Mouse (Mus musculus): ENCODE data around the gene Spata20. TPM values are rescaled to one million over a fixed set of nuclear protein-coding genes. Genes with fewer than 3 reads are reported as not detected.
A peak's percentile ranks its signal among the peaks of the same experiment; 100 is the strongest.

Gene Spata20
- polyA plus RNA-seq, 2 experiments from 2014 or later = not detected

GRCm38 (mm10) chr11:94482738-94483137, 3.2 kb downstream of the Spata20 start:
- ATAC-seq = no peak

- no peak for ATAC-seq
Observed at GRCm38 (mm10) chr11:94481963-94482362, 4.0 kb downstream of the Spata20 start.

DNA sequence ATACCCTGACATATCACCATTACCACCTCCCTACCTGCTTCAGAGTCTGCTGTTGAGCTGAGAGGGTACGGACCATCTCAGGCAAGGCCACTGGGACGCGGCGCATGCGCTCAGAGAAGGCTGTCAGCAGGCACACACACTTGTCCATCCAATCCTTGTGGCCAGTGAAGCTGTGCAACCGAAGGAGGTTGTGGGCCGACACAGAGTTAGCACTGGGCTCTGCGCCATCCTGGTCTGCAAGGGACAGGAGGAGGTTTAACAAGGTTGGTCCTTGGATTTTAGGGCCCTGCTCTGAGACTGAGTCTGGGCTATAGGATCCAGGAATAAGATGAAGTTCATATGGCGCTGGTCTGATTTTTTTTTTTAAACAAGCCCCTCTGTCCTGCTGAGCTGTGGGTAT, 5.6 kb downstream of the Spata20 start:
- no peak for ATAC-seq

DNA sequence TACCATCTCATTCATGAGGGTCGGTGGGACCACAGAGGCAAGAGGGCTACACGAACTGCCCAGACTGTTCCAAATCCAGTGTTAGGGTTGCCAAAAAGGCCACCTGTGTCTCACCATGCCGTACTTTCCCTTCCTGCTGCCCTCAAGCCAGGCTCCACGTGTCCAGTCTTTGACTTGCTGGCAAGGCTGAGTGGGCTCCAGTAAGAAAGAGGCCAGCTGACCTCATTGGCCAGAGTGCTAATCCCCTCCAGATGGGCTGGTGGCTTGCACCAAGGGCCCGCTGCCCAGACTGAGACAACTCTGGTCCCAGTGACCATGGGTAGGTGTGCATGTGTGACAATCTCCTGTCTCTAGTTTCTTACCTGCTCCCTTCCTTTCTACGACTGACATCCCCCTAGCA, 8.3 kb downstream of the Spata20 start:
- no peak for ATAC-seq

- no peak for ATAC-seq
Observed at GRCm38 (mm10) chr11:94475722-94476121, 10.3 kb downstream of the Spata20 start.

GRCm38 (mm10) chr11:94474544-94474910, 11.5 kb downstream of the Spata20 start:
- ATAC-seq = no peak

DNA sequence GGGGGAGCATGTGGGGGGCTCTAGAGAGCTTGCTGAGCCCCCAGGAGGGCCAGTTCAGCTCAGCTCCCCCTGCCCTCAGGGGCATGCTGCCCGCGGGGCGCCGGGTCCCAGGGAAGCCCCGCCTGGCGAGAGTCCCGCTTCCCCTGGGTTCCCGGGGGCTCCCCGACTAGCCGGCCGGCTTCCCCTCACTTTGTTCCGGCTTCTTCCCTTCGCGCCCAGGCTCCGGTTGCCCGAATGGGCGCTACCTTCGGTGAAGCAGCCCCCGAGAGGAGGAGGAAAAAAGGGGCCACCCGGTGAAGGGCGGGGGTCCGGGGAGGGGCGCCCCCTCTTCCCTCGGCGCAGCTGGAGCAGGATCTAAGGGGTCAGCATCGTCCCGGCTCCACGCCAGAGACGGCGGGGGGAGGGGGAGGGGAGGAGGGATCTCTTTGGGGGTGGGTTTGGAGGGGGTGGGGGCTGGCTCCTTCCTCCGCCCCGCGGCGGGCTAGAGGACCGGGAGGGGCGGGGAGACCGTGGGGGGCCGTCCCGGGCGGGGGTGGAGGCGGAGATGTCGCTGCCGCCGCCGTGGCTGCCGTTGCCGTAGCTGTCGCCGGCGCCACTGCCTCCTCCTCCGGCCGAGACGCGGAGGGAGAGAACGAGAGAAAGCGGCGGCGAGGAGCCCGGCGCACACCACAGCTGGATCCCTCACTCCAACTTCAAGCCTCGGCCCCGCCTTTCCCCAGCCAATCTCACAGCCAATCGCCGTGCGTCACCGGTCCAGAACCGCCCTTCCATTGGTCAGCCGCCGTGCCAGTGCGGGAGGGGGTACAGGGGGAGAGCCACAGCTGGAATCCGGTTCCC, 12.1 kb downstream of the Spata20 start, which contains the start of gene Cacna1g:
Cacna1g (minus strand) TSS at position 492 of the 837 bp plus-strand sequence.
- peak; percentile 79 for ATAC-seq

- no peak for ATAC-seq
Observed at GRCm38 (mm10) chr11:94472916-94473706, 12.9 kb downstream of the Spata20 start.

- ATAC-seq = no peak
Observed at GRCm38 (mm10) chr11:94472585-94472915, 13.4 kb downstream of the Spata20 start.

DNA sequence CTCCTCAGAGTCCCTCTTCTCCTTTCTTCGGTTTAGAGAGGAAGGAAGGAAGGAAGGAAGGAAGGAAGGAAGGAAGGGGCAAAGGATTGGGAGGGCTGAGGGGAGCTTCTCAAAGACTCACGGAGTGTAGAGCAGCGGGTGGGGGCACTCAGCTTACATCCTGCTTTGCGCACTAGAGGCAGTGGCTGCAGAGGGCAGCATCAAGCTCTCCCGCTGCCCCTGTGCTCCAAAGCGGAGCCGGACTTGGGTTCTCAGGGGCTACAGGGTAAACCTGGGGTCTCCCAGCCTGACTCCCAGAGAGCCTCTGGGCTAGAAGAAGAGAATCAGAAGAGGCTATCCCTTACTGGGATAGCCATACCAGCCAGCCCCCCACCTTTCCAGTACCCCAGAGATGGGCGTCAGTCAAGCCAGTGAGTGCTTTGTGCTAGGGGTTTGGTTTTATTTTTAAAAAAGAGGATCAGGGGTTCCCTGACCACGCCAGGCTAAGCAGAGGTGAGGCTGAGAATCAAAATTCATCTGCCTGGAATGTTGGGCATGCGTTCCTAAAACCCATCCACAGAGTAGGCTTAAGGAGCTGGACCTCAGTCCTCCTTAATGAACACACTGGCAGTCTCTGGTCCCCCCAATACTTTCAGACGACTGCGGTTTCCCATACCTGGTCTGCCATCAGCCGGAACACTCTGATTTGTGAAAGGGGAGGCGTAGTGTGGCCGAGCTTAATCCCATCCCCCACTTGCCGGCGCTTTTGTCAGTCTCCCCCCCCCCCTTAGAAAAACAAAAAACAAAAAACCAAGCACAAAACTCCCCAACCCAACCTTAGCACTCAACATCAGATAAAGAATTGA, 14.0 kb downstream of the Spata20 start:
- ATAC-seq = no peak

DNA sequence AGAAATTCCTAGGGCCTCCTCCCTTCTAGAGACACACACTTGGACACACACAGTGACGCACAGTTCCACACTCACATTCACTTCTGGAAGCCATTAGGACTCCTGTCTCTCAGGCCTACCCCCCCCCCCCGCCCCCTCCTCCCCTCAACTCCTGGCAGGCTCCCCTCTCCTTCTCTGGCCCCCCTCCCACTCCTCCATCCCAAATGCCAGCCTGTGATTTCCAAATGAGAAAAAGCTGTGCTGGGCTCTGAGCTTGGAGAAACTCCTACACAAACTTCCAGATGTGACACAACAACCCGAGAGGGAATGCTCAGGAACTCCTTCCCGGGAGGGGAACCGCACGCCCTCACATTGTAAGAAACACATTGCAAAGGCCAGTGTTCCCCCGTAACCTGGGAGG, 15.6 kb downstream of the Spata20 start:
- ATAC-seq = no peak

DNA sequence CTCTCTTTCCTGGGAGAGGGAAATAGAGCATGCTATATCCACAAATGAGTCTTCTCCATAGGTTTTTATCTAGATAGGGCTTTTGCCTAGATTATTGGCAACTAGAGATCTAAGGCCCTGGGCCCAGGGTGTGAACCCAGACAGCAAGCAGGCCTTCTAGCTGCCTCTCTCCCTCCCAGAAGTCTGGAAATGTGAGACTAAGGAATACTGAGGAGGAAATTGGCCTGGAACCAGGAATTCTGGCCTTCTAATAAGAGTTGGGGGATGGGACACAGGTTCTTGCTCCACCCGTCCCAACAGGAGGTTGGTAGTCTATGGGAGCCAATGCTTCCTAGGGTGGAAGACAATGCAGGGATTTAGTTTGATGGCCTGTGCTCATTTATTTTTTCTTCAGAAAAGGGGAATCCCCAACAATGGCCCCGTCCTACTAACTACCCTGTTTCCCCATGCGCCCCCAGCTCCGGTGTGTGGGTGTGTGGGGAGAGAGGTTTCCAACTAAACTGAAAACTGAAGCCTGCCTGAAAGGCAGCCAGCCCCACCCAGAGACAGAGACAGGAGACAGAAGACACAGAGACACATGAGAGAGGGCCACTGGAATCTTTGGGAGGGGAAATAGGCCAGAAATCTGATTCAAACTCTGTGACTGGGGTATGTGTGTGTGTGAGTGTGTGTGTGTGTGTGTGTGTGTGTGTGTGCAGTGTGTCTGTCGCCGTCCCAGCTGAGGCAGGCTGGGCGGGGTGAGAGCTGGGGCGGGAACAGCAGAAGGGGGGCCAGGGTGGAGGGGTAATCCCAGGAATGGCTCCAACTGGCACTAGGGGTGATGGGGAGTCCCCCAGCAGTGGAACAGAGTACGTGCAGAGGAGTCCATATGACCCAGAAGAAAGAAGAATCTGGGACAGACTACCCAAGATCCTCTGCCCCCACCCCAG, 16.6 kb downstream of the Spata20 start:
- ATAC-seq = no peak

GRCm38 (mm10) chr11:94468582-94469064, 17.4 kb downstream of the Spata20 start:
- no peak for ATAC-seq

DNA sequence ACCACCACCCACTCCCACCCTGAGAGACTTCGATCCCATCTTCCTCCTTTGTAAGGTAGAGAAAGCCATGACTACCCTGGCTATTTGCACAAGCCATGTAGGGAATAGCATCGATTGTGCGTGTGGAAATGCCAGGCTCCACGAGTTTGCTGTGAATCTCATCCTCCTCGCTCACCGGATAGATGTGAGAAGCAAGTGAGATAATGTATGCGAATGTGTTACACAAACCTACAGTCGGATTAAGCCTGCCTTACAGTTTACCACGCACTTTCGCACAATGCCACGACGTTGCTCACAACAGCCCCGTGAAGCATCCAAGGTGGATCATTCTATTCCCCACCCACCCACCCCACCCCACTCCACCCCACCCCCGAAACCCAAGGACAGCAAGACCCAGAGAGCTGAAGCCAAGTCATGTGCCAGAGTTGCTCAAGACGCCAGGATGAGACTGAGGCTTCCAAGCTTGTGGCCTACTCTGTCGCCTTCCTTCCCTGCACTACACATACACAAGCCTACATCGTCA, 19.6 kb downstream of the Spata20 start:
- ATAC-seq = no peak

DNA sequence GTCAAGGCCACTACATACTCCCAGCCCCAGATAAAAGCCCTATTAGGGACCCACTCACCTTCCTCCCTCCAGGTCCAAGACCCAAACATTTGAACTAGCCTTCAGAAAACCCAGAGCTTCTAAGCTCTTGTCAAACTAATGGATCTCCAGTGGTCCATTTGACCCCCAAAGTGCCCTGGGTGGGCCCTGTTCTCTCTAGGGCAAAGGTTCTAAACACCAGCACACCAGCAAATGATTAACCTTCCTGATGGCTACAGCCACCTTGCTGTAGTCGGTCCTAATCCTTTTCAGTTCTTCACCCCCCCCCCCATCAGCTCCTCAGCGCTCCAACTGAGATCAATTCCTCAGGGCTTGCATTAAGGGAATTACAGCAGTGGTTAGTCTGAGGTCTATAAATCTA, 21.8 kb downstream of the Spata20 start:
- ATAC-seq = no peak

GRCm38 (mm10) chr11:94461856-94462255, 24.1 kb downstream of the Spata20 start:
- ATAC-seq = no peak

- ATAC-seq = no peak
Observed at GRCm38 (mm10) chr11:94457001-94457400, 29.0 kb downstream of the Spata20 start.

DNA sequence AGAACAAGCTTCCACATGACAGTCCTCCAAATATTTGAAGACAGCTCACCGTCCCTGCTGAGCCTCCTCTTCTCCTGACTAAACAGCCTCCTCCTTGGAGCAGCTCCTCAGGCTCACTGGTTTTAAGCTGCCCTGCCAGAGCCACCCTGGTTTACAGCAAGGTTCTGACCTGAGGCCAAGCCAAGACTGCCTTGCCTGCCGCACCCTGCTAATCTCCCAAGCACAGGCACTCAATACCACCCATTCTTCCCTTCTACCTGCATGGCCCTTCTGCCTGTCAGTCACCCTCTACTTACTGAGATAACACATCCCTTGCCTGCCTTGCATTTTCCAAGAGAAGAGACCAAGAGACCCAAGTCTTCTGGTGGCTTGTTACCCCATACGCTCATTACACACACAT, 29.6 kb downstream of the Spata20 start:
- no peak for ATAC-seq

GRCm38 (mm10) chr11:94455161-94455820, 30.7 kb downstream of the Spata20 start:
- no peak for ATAC-seq

GRCm38 (mm10) chr11:94454756-94455155, 31.2 kb downstream of the Spata20 start:
- no peak for ATAC-seq
